Mouse (Mus musculus): ENCODE measurements at regions not wholly inside any gene's neighbourhood (a gene's known extent, or its start where the extent isn't known, plus 50 kb on each side); places are given as distances from the start of the nearest gene placed in this dataset.

DNA sequence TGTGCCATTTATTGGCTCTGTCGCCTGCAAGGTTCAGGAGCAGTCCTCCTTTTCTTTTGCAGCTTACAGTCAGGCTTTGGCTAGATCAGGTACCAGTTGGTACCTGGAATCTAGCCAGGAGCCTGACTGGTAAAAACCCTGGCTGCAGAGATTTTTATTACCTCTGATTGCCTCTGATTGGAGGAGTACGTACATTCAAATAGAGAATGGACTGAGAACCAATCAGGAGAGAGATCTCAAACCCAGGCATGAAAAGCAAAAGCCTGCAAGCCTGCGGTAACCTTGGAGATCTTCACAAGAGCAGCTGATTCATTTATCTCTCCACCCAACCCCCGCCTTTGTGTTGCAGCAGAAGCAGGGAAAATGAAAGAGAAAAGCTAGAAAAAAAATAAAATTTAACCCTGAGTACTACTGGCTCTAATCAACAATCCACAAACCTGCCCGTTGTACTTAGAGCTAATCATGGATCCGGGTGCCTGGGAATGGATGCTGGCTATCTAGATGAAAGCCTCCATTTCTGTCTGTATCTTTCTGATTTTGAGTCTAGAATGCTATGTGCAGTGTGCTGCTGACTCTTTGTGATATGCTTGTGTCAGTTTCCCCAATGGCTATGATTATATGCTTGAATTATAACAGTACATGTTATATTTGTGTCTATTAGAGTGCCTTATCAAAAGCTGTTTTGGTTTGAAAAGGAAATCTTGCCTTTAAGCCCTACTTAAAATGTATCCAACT lies 406.2 kb upstream of the Ndn start:
- TF ChIP-seq POLR2A (IDR thresholded peaks at IDR 0.05; ENCODE audit: insufficient read depth, low read length) (no peak), CTCF (IDR thresholded peaks at IDR 0.05; ENCODE audit: low read depth, low read length) (no peak)

Measured in ES-Bruce4 (cell line).